Mouse (Mus musculus) hindbrain, postnatal 0 days (tissue): ENCODE data around the gene Clcn3. TPM values are rescaled to one million over a fixed set of nuclear protein-coding genes. Genes with fewer than 3 reads are reported as not detected.

ENCODE experiments used
- ATAC-seq: fragments of 200-750 bp; cut with Nextera tagmentation; 2 replicates; pipeline ENCODE4 v1.8.0; 2017; ENCODE audit warnings: mild to moderate bottlenecking, moderate TSS enrichment, moderate library complexity
- DNase-seq: peaks from one replicate; pipeline ENCODE4 v3.0.0-alpha.2; 2015; ENCODE audit warnings: low spot score
- H3K27ac ChIP-seq: fragments of 300-500 bp; sonication (generic); 2 replicates; pipeline ENCODE4 v1.5.1; 2014; ENCODE audit warnings: mild to moderate bottlenecking
- H3K27me3 ChIP-seq: fragments of 300-500 bp; sonication (generic); 2 replicates; pipeline ENCODE4 v1.6.1; 2014; ENCODE audit warnings: low read length, mixed read lengths; ENCODE audit not compliant: insufficient read depth
- H3K36me3 ChIP-seq: fragments of 300-500 bp; sonication (generic); 2 replicates; pipeline ENCODE4 v1.6.1; 2014; ENCODE audit warnings: low read length, mixed read lengths; ENCODE audit not compliant: insufficient read depth
- H3K4me1 ChIP-seq: fragments of 300-500 bp; sonication (generic); 2 replicates; pipeline ENCODE4 v1.6.1; 2014; ENCODE audit warnings: antibody characterized with exemption, low read length, mixed read lengths; ENCODE audit not compliant: insufficient read depth
- H3K4me2 ChIP-seq: fragments of 300-500 bp; sonication (generic); 2 replicates; pipeline ENCODE4 v1.6.1; 2014; ENCODE audit warnings: low read depth, mild to moderate bottlenecking, low read length, moderate library complexity, mixed read lengths
- H3K4me3 ChIP-seq: fragments of 300-500 bp; sonication (generic); 2 replicates; pipeline ENCODE4 v1.5.1; 2014; ENCODE audit warnings: low read length
- H3K9ac ChIP-seq: fragments of 300-500 bp; sonication (generic); replicated peaks from 2 replicates; pipeline ENCODE4 v1.6.1; 2014; ENCODE audit warnings: mild to moderate bottlenecking, low read length, moderate library complexity, mixed read lengths
- H3K9me3 ChIP-seq: fragments of 300-500 bp; sonication (generic); 2 replicates; pipeline ENCODE4 v1.6.1; 2016; ENCODE audit warnings: low read length, mixed read lengths
- CTCF ChIP-seq: IDR thresholded peaks from 2 replicates; pipeline ENCODE4 v1.5.1; 2016; ENCODE audit warnings: antibody characterized with exemption, control low read depth, low read depth
- WGBS: fragments of 180-500 bp; shearing (Covaris S2); extraction: QIAGEN DNeasy Blood & Tissue Kit; methylation state at CpG from one replicate; pipeline ENCODE4 v1.1.7; 2014; 5-methylcytosine and 5-hydroxymethylcytosine counted together
- polyA plus RNA-seq: library from polyadenylated mRNA; unstranded; fragments of >200 nt; fragmentation: Nextera tagmentation; extraction: Ambion mirVana; gene quantifications from 2 replicates; pipeline ENCODE4 v1.2.1, GENCODE M21; 2015
- total RNA-seq: library from RNA; depleted of rRNA; stranded (reverse); fragments of >200 nt; gene quantifications from 2 replicates; pipeline ENCODE4 v1.2.3, GENCODE M21; 2014

Clcn3 gene
- total and polyA plus RNA-seq, 2 experiments from 2014 or later, result 77.4 to 87.7 TPM

GRCm38 (mm10) chr8:60883419-60884137, 99.5 kb downstream of the Clcn3 start:
- Histone ChIP-seq H3K27ac (no peak overlapping the region), H3K9me3 (no peaks in the 10 kb centered on the region), H3K36me3 (no peaks in the 10 kb centered on the region), H3K4me1 (no peaks in the 10 kb centered on the region), H3K27me3 (no peaks in the 10 kb centered on the region), H3K4me2 (no peak overlapping the region), H3K9ac (no peak overlapping the region), H3K4me3 (no peak overlapping the region)
- 72% methylated on average over 4 of the region's 4 CpGs for WGBS
- DNase-seq, result no peak
- no peak for ATAC-seq
- TF ChIP-seq CTCF, result no peak

GRCm38 (mm10) chr8:60878617-60879016, 104.5 kb downstream of the Clcn3 start:
- Histone ChIP-seq H3K27ac (no peak overlapping the region), H3K27me3 (no peaks in the 10 kb centered on the region), H3K9ac (no peak overlapping the region), H3K4me2 (no peak overlapping the region), H3K4me1 (no peaks in the 10 kb centered on the region), H3K9me3 (no peaks in the 10 kb centered on the region), H3K4me3 (no peak overlapping the region), H3K36me3 (no peaks in the 10 kb centered on the region)
- no peak for TF ChIP-seq CTCF
- no peak for DNase-seq
- no peak for ATAC-seq
- 74% methylated on average over 2 of the region's 2 CpGs for WGBS

GRCm38 (mm10) chr8:60870231-60871193, 112.6 kb downstream of the Clcn3 start:
- Histone ChIP-seq H3K4me2 (no peak overlapping the region), H3K9me3 (no peaks in the 10 kb centered on the region), H3K4me3 (no peak overlapping the region), H3K4me1 (no peaks in the 10 kb centered on the region), H3K27me3 (no peaks in the 10 kb centered on the region), H3K27ac (no peak overlapping the region), H3K9ac (no peak overlapping the region), H3K36me3 (no peaks in the 10 kb centered on the region)
- ATAC-seq (no peak), DNase-seq (no peak)
- 84% methylated on average over 13 of the region's 13 CpGs for WGBS
- no peak for TF ChIP-seq CTCF

GRCm38 (mm10) chr8:60869761-60870160, 113.3 kb downstream of the Clcn3 start:
- 92% methylated on average over 2 of the region's 2 CpGs for WGBS
- Histone ChIP-seq H3K27ac (no peak overlapping the region), H3K9ac (no peak overlapping the region), H3K27me3 (no peaks in the 10 kb centered on the region), H3K9me3 (no peaks in the 10 kb centered on the region), H3K4me3 (no peak overlapping the region), H3K36me3 (no peaks in the 10 kb centered on the region), H3K4me2 (no peak overlapping the region), H3K4me1 (no peaks in the 10 kb centered on the region)
- TF ChIP-seq CTCF, result no peak
- ATAC-seq, result no peak
- DNase-seq, result no peak

GRCm38 (mm10) chr8:60868236-60868965, 114.7 kb downstream of the Clcn3 start:
- no peak for TF ChIP-seq CTCF
- Histone ChIP-seq H3K9me3 (no peaks in the 10 kb centered on the region), H3K4me3 (no peak overlapping the region), H3K4me2 (no peak overlapping the region), H3K9ac (no peak overlapping the region), H3K4me1 (no peaks in the 10 kb centered on the region), H3K36me3 (no peaks in the 10 kb centered on the region), H3K27ac (no peak overlapping the region), H3K27me3 (no peaks in the 10 kb centered on the region)
- no peak for ATAC-seq
- 94% methylated on average over 4 of the region's 4 CpGs for WGBS
- no peak for DNase-seq

- no peaks in the 10 kb centered on the region for H3K36me3 ChIP-seq
- H3K9ac ChIP-seq, result no peak overlapping the region
- H3K4me2 ChIP-seq, result no peak overlapping the region
- H3K27me3 ChIP-seq, result no peaks in the 10 kb centered on the region
- H3K9me3 ChIP-seq, result no peaks in the 10 kb centered on the region
- no peak for ATAC-seq
- TF ChIP-seq CTCF, result no peak
- H3K4me1 ChIP-seq, result no peaks in the 10 kb centered on the region
- H3K27ac ChIP-seq, result no peak overlapping the region
- H3K4me3 ChIP-seq, result no peak overlapping the region
- WGBS, result 59% methylated on average over 4 of the region's 4 CpGs
- DNase-seq, result no peak
These were observed 115.5 kb downstream of the Clcn3 start for GRCm38 (mm10) chr8:60867468-60868115.
